Mouse (Mus musculus) brown adipose tissue, adult 24 weeks (tissue): Measurements from ENCODE around the gene Osbpl3. TPM values are rescaled to one million over a fixed set of nuclear protein-coding genes. Genes with fewer than 3 reads are reported as not detected.

Source experiments
- H3K27ac ChIP-seq: fragments of 200-500 bp; replicated peaks from 2 replicates; pipeline ENCODE4 v1.5.1; 2012; ENCODE audit warnings: low read depth, mild to moderate bottlenecking, low read length
- H3K4me1 ChIP-seq: fragments of 200-500 bp; 2 replicates; pipeline ENCODE4 v1.6.1; 2012; ENCODE audit warnings: low read length, mixed read lengths; ENCODE audit not compliant: control insufficient read depth, insufficient read depth, insufficient read length
- H3K4me3 ChIP-seq: fragments of 200-500 bp; 2 replicates; pipeline ENCODE4 v1.5.1; 2012; ENCODE audit warnings: low read depth, mild to moderate bottlenecking, low read length, moderate library complexity; ENCODE audit not compliant: insufficient read depth
- polyA plus RNA-seq: library from polyadenylated mRNA; stranded (reverse); fragments of >200 nt; gene quantifications from 2 replicates; pipeline ENCODE4 v1.2.4, GENCODE M21; 2012; ENCODE audit not compliant: missing spikeins, insufficient read depth, insufficient read length

The Osbpl3 gene
- polyA plus RNA-seq, 1 experiment, result 0.40 TPM

DNA sequence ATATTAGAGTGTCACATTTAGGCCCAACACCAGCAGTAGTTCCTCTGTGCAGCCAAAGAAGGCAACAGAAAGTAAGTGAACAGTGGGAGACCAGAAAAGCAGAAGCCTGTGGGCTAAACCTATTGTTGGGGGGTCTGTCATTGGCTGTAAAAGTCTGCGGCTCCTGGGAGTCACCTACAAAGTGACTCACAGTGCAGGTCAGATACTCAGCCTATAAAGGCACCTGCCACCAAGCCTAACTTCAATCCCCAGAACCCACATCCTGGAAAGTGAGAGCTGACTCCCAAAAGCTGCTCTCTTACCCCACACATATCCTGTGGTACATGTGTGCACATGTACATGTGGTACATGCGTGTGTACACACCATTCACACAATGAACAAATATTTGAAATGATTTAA, 124.5 kb downstream of the Osbpl3 start:
- no peak overlapping the region for H3K4me3 ChIP-seq
- peaks cover 2% of the 10 kb centered on the region; the same call in 1 of the 2 replicates for H3K4me1 ChIP-seq
- H3K27ac ChIP-seq, result no peak overlapping the region

DNA sequence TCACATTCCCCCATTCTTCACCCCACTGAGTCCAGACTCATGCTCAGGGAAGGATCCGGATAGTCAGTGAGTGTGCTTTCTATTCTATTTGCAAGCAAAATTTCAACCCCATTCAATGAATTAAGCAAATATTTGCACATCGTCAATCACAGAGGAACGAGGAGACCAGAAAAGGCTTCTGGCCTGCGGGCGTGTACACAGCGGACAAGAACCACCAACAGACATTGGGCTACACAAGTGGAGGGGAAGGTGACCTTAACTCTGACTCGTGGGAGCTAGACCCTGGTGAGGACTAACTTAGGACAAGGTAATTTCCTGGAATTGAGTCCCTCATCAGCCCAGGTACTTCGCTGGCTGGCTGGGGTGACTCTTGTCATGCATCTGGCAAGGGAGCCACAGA, 126.6 kb downstream of the Osbpl3 start:
- no peak overlapping the region for H3K4me3 ChIP-seq
- no peaks in the 10 kb centered on the region for H3K4me1 ChIP-seq
- no peak overlapping the region for H3K27ac ChIP-seq

DNA sequence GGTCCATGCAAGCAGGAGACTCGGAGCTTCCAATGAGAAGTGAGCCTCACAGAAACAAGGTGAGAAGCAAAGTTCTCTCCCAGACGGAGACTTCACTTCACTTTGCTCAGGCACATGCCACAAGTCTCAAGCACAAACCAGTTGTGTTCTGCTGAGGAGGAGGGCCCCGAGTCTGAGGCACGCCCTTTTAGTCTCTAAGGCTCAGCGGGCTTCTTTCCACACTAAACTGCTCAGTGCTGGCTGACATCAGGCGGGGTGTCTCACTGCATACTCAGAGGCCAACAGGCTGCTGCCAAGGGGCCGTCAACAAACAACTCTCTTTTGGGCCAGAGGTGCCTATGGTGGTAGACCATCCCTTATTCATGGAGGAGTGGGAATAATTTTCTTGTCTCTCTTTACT, 127.1 kb downstream of the Osbpl3 start:
- Histone ChIP-seq H3K27ac (no peak overlapping the region), H3K4me3 (no peak overlapping the region)

DNA sequence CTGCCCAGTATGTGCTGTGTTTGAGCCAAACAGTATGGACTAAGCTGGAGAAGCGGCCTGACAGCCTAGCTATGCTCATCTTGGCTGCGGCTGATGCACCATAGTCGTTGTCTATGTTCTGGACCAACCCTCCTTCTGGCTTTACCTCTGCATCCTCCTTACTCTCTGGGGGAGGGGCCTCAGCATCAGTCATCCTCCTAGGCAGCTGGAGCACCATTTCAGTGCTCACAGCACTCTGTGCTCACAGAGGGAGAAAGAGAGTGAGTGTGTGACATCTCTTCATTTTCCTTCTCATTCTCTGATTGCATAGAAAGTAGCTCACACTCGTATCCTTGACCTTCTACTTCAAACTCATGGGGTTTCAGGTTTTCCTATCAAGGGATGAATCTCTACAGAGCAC, 129.8 kb downstream of the Osbpl3 start:
- no peak overlapping the region for H3K4me3 ChIP-seq
- H3K4me1 ChIP-seq, result no peaks in the 10 kb centered on the region
- H3K27ac ChIP-seq, result no peak overlapping the region

More for the DNA sequence above, 127.1 kb downstream of the Osbpl3 start:
- no peaks in the 10 kb centered on the region for H3K4me1 ChIP-seq

DNA sequence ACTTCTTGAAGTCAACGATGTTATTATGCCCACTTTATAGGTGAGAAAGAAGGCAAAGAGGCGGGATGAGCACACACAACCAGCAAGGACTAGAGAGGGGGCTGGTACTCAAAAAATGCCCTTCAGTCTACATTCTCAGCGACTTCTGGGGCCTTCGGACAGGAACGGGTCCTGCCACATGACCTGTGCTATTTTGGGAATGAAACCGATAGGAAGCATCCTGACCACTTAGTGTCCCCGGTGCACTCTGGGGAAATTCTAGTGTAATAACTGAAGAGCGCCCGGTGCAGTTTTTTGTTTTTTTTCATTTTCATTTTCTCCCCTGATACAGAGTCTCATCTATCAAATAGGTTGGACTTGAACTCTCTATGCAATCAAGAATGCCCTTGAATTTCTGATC, 130.5 kb downstream of the Osbpl3 start:
- no peak overlapping the region for H3K27ac ChIP-seq
- H3K4me3 ChIP-seq, result no peak overlapping the region
- no peaks in the 10 kb centered on the region for H3K4me1 ChIP-seq

DNA sequence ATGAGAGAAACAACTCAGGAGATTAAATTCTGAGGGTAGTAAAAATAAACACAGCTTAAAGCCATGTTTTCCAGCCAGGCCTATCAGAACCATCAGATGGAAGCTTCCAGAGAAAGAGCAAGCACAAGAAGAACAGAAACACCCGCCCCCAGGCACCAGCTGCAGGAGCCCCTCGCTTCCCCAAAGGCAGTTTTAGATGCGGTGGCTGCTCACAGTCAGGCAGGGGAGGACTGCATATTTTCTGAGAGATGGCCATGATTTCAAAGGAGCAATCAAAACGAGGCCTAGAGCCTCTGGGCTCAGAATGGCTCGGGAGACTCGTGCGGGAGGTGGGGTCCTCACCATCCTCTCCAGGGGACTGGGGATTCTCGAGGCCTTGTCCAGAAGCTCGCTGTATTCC, 133.4 kb downstream of the Osbpl3 start:
- Histone ChIP-seq H3K4me1 (no peaks in the 10 kb centered on the region), H3K27ac (no peak overlapping the region), H3K4me3 (no peak overlapping the region)

DNA sequence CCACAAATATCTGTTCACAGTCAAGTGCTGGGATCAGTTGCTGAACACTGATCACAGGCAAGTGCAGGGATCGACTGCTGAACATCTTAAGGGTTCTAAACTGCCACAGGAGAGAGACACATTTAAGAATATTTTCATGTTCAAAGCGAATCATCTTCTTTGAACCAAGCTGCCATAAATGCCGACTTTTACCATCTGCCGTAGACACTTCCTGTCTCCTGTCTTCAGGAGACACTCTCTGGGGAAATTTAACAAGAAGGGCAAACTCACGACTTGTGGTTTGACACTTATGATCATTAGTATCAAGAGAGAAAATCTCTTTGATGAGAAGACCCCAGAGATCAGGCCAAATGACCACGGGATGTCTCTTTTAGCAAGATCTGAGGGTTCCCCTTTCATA, 134.3 kb downstream of the Osbpl3 start:
- no peaks in the 10 kb centered on the region for H3K4me1 ChIP-seq
- no peak overlapping the region for H3K27ac ChIP-seq
- no peak overlapping the region for H3K4me3 ChIP-seq

DNA sequence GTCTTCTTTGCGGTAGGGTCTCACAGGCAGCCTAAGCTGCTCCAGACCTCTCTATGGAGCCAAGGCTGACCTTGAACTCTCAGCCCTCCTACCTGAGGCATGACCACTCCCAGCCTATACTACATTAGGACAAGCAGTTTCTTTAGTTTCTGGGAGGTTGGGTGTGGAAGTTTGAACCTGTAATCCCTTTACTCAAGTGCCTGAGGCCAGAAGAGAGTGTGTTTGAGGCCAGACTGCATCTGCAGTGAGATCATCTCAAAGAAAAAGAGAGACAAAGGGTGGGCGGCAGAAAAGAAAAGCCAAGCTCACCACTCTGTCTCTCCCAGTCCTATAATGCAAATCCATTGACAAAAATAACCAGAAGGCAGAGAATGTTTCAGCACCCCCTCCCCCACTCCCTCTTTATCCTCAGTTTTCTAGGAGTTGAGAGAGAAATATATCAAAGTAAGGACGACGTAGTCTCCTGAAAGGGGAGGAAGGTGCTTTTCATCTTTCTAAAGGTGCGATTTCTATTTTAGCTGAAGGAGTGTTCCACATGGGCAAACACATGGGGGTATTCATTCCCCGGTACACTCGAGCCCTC, 137.3 kb downstream of the Osbpl3 start:
- Histone ChIP-seq H3K4me3 (no peak overlapping the region), H3K4me1 (no peaks in the 10 kb centered on the region), H3K27ac (no peak overlapping the region)

DNA sequence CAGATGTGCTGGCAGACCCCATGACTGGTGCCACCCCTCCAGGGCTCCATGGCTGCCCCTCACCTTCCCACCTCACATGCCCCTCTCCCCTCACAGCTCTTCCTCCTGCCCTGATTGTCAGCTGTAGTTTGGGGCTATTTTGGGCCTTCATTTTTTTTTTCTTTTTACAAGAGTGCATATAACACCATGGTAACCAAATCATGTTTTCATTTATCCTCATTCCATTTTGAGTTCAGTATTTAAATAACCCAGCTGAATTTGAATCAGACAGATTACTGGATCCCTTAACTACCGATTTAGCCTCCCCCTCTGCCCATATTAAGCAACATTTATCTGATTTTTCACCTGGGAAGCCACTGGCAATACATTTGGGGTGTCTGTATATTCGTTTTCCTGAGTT, 137.9 kb downstream of the Osbpl3 start:
- no peak overlapping the region for H3K4me3 ChIP-seq
- H3K27ac ChIP-seq, result no peak overlapping the region
- H3K4me1 ChIP-seq, result no peaks in the 10 kb centered on the region

DNA sequence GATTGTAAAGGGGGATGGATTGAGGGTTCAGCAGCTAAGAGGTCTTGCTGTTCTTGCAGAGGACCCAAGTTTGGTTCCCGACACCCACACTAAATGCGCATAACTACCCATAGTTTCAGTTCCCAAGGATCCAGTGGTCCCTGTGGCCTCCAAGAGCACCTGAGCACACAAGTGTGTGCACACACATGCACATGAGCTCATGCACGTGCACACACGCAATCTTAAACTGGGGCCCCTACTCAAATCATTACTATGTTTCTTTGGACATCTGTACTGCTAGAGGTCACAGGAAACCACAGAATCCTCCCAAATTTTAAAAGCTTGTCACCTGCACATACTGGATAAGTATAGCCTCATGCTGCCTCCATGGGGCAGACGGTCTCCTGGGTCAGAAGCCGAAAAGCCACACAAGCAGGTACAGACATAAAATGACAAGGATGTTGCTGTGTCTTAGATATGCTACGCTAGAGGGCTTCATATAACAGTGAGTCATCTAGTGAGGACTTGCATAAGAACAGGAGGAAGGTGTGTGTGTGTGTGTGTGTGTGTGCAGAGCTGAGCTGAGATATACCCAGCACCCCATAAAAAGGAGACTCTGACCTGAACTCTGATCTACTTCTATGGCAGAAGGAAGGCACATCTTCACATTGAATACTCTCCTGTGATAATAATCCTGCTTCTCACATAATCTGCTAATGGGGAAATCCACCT, 139.1 kb downstream of the Osbpl3 start:
- Histone ChIP-seq H3K4me1 (no peaks in the 10 kb centered on the region), H3K4me3 (no peak overlapping the region), H3K27ac (no peak overlapping the region)

DNA sequence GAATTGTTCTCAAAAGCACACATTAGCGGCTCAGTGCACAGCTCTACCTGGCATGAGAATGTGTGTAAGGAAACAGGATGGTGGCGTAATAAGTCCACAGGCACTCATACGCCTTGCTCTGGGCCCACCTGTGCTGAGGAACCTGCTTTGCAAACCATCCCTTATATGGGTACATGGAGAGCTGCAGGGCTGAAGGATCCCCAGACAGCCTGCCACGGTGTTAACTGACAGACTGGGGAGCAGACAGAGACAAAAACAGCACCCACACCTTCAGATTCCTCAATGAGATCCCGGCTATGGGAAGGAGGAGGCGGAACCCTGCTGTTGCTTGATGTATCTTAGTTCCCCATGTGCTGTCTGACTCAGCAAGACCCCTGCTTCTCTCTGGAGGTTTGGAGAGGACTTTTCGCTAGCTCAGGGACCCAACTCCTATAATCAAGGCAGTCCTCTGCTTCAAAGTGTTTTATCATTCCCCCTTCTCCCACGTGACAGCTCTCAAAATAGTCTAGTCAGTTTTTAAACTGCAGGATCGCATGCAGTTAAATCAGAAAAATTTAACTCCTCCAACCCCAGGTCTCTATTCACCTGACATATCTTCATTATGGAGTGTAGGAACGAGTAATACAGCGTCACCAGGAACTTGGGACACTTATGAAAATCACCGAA, 141.5 kb downstream of the Osbpl3 start:
- no peaks in the 10 kb centered on the region for H3K4me1 ChIP-seq
- no peak overlapping the region for H3K27ac ChIP-seq
- no peak overlapping the region for H3K4me3 ChIP-seq

DNA sequence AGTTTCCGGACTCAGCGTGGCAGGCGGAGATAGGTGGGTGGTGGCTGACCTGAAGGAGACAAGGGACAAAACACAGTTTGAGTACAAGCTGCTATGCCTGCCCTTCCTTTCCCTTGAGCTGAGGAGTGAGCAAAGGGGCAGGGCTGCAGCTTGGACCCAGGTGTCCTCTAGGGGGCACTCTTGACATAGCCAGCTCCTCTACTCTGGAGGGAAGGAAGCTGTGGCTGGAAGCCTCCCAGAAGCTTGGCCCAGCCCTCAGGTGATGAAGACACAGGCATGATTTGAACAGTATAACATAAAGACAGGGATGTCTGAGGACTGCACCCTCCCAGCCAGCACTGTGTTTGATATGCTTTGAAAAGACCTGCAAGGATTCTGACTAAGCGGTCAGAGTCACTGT, 143.4 kb downstream of the Osbpl3 start:
- Histone ChIP-seq H3K27ac (no peak overlapping the region), H3K4me1 (no peaks in the 10 kb centered on the region), H3K4me3 (no peak overlapping the region)

DNA sequence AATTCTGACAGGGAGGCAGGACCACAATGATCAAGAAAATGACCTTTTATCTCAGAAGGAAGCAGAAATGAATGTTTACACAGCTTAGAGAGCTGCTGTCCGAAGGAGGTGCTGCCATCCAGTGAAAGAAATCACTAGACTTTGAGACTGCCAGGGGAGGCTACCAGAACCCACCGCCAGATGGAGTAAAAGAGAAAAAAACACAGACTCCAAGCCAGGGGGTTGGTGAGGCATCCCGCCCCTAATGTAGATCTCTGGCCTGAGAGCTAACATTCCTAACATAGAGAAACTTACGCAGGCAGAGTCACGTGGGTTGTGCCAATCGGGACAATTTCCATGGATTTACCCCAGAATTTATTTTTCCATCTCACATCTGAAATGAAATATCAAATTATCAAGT, 147.0 kb downstream of the Osbpl3 start:
- Histone ChIP-seq H3K27ac (no peak overlapping the region), H3K4me1 (no peaks in the 10 kb centered on the region), H3K4me3 (no peak overlapping the region)

DNA sequence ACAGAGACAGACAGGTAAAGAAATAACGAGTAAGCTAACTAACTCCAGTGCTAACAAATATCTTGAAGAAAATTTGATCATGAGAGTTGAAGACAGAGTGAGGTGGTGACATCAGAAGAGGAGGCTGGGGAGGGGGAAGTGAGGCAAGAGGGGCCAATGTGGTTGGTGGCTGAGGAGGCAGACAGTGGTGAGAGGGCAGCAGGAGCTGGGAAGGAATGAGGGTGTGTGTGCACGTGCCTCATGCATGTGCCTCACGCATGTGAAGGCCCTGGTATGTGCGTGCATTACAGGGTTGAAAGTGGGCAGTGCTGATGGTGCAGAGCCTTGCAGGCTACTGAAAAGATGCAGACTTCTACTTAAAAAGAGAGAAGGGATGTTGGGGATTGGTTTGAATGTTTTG, 149.4 kb downstream of the Osbpl3 start:
- Histone ChIP-seq H3K27ac (no peak overlapping the region), H3K4me3 (no peak overlapping the region), H3K4me1 (no peaks in the 10 kb centered on the region)

DNA sequence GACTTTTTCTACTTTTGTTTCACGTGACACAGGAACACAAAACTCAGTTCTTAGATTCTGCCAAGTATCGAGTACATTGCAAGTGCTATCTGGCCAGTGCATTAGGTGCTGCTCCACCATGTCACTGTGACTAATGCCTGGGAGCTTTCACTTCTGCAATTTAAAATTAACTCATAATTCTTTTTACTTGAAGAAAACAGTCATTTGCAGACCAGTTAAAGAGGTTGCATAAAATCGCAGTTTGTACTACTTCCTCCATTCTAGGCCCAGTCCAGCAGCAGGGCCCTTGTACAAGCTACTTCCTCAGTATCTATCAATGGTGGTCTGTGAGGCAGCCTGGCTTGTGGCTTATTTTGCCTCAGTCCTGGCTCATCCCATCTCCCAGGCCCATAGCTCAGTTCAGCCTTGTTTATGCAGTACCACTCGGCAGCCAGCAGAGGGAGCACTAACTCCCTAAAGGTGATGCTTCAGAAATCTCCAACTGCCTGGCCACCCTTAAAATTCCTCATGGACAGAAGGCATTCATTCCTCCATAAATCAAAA, 151.0 kb downstream of the Osbpl3 start:
- Histone ChIP-seq H3K4me1 (no peaks in the 10 kb centered on the region), H3K27ac (no peak overlapping the region), H3K4me3 (no peak overlapping the region)

DNA sequence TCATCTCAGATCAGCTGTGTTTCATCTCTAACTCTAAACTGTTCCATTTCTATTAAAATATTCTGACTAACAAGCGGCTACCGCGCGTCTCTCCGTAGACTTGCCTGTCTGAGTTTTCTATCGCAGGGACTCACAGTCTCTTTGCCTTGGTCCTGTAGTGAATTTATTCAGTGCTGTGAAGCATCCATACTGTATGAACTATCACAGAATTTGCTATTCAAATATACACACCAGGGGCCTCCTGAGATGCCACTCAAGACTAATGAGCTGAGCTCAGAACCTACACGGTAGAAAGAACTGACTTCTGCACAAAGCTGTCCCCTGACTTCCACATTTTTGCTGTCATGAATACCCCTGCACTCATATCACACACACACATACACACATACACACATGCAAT, 154.9 kb downstream of the Osbpl3 start:
- H3K27ac ChIP-seq, result no peak overlapping the region
- no peaks in the 10 kb centered on the region; the same call in 1 of the 2 replicates for H3K4me1 ChIP-seq
- H3K4me3 ChIP-seq, result no peak overlapping the region
